Mouse (Mus musculus) E14TG2a.4 (cell line): Measurements from ENCODE around the gene Phgdh.
"Not testable (repeated sequence)": the region's sequence is repeated elsewhere in the genome, so short reads cannot be mapped to it uniquely, and the experiment has no call there.

Experiments
- CTCF ChIP-seq: conservative IDR thresholded peaks from 2 replicates; pipeline ENCODE4 v1.5.1; 2014; ENCODE audit warnings: low read length
- NANOG ChIP-seq: IDR thresholded peaks from 2 replicates; pipeline ENCODE4 v1.6.1; 2014; ENCODE audit warnings: borderline replicate concordance, low read length, mixed read lengths

- TF ChIP-seq CTCF, NANOG: not testable (repeated sequence)
These were observed at the start of gene Phgdh for GRCm38 (mm10) chr3:98339706-98340109.
